Mouse (Mus musculus) spleen, adult 2 months (tissue): ENCODE results near the gene Kif3c. TPM values are rescaled to one million over a fixed set of nuclear protein-coding genes. Genes with fewer than 3 reads are reported as not detected.
A peak's percentile ranks its signal among the peaks of the same experiment; 100 is the strongest.
"Not testable (repeated sequence)": the region's sequence is repeated elsewhere in the genome, so short reads cannot be mapped to it uniquely, and the experiment has no call there.

Experiments used
- DNase-seq, 2 experiments: peaks; one replicate each; pipeline versions ENCODE4 v3.0.0 to v3.0.0-alpha.2; 2012 to 2021; ENCODE audit warnings: low spot score in 2 of 2, low read depth in 1 of 2
- H3K27ac ChIP-seq: fragments of 200-500 bp; 2 replicates; pipeline ENCODE4 v1.5.1; 2012; ENCODE audit warnings: low read length, inconsistent platforms; ENCODE audit not compliant: insufficient read depth
- H3K27me3 ChIP-seq: fragments of 200-500 bp; 2 replicates; pipeline ENCODE4 v1.6.1; 2012; ENCODE audit warnings: mild to moderate bottlenecking, moderate library complexity, low read length, inconsistent platforms; ENCODE audit not compliant: control insufficient read depth, insufficient read depth
- H3K36me3 ChIP-seq: fragments of 200-500 bp; 2 replicates; pipeline ENCODE4 v1.6.1; 2012; ENCODE audit warnings: mild to moderate bottlenecking, low read length, inconsistent platforms; ENCODE audit not compliant: control insufficient read depth, insufficient read depth
- H3K4me1 ChIP-seq: fragments of 200-500 bp; 2 replicates; pipeline ENCODE4 v1.6.1; 2011; ENCODE audit warnings: inconsistent platforms; ENCODE audit not compliant: control insufficient read depth, insufficient read depth, insufficient read length
- H3K4me3 ChIP-seq: fragments of 200-500 bp; 2 replicates; pipeline ENCODE4 v1.5.1; 2011; ENCODE audit warnings: mild to moderate bottlenecking, inconsistent platforms; ENCODE audit not compliant: insufficient read depth, insufficient read length; ENCODE audit errors: extremely low read depth
- CTCF ChIP-seq: fragments of 200-500 bp; IDR thresholded peaks from 2 replicates; pipeline ENCODE4 v1.5.1; 2011; ENCODE audit warnings: mild to moderate bottlenecking, inconsistent platforms; ENCODE audit not compliant: insufficient read depth, insufficient read length, insufficient replicate concordance; ENCODE audit errors: extremely low read depth
- POLR2A ChIP-seq: fragments of 200-500 bp; IDR thresholded peaks from 2 replicates; pipeline ENCODE4 v1.6.1; 2011; ENCODE audit warnings: low read depth, low read length, inconsistent platforms
- WGBS: fragments of 180-500 bp; shearing (Covaris S2); methylation state at CpG from one replicate; pipeline ENCODE4 v1.1.7; 2018; 5-methylcytosine and 5-hydroxymethylcytosine counted together
- polyA plus RNA-seq: library from polyadenylated mRNA; depleted of rRNA; stranded (reverse); fragments of >200 nt; gene quantifications from 2 replicates; pipeline ENCODE4 v1.2.3, GENCODE M21; 2012

Kif3c gene
- polyA plus RNA-seq, 1 experiment = 3.5 TPM

GRCm38 (mm10) chr12:3390577-3391262, 25.8 kb downstream of the Kif3c start:
- Histone ChIP-seq H3K4me1 (no peaks in the 10 kb centered on the region), H3K27me3 (no peaks in the 10 kb centered on the region), H3K36me3 (no peaks in the 10 kb centered on the region), H3K4me3 (no peak overlapping the region), H3K27ac (no peak overlapping the region)
- 41% methylated on average over 12 of the region's 12 CpGs for WGBS
- DNase-seq = peak; percentile 36 to 74
- TF ChIP-seq POLR2A = no peak
- TF ChIP-seq CTCF = peak; percentile 94

GRCm38 (mm10) chr12:3391276-3391675, 26.3 kb downstream of the Kif3c start:
- Histone ChIP-seq H3K4me3 (no peak overlapping the region), H3K36me3 (no peaks in the 10 kb centered on the region), H3K27ac (no peak overlapping the region), H3K4me1 (no peaks in the 10 kb centered on the region), H3K27me3 (no peaks in the 10 kb centered on the region)
- TF ChIP-seq CTCF = no peak
- TF ChIP-seq POLR2A = no peak
- WGBS = 52% methylated on average over 1 of the region's 1 CpGs
- no peak for DNase-seq

GRCm38 (mm10) chr12:3393140-3393539, 28.2 kb downstream of the Kif3c start:
- no peak for TF ChIP-seq POLR2A
- TF ChIP-seq CTCF = no peak
- Histone ChIP-seq H3K27ac (no peak overlapping the region), H3K27me3 (no peaks in the 10 kb centered on the region), H3K4me1 (no peaks in the 10 kb centered on the region), H3K36me3 (no peaks in the 10 kb centered on the region), H3K4me3 (no peak overlapping the region)
- DNase-seq = no peak
- WGBS = 93% methylated on average over 4 of the region's 4 CpGs

GRCm38 (mm10) chr12:3396931-3397330, 32.0 kb downstream of the Kif3c start:
- TF ChIP-seq POLR2A (no peak), CTCF (no peak)
- Histone ChIP-seq H3K27ac (no peak overlapping the region), H3K36me3 (no peaks in the 10 kb centered on the region), H3K4me3 (no peak overlapping the region), H3K4me1 (no peaks in the 10 kb centered on the region), H3K27me3 (no peaks in the 10 kb centered on the region)
- no peak for DNase-seq
- WGBS = 97% methylated on average over 8 of the region's 8 CpGs

GRCm38 (mm10) chr12:3405662-3406061, 40.7 kb downstream of the Kif3c start:
- H3K4me3 ChIP-seq, DNase-seq, H3K36me3 ChIP-seq, H3K27me3 ChIP-seq, H3K27ac ChIP-seq, H3K4me1 ChIP-seq: not testable (repeated sequence)
- WGBS = 95% methylated on average over 3 of the region's 3 CpGs

GRCm38 (mm10) chr12:3406585-3406984, 41.7 kb downstream of the Kif3c start:
- WGBS = 97% methylated on average over 6 of the region's 6 CpGs
- Histone ChIP-seq H3K36me3 (peaks cover 4% of the 10 kb centered on the region; the same call in 1 of the 2 replicates), H3K27ac (no peak overlapping the region), H3K4me3 (no peak overlapping the region), H3K27me3 (no peaks in the 10 kb centered on the region), H3K4me1 (no peaks in the 10 kb centered on the region)
- DNase-seq = no peak
- TF ChIP-seq POLR2A (no peak), CTCF (no peak)

GRCm38 (mm10) chr12:3414956-3415355, 50.0 kb downstream of the Kif3c start:
- WGBS = 90% methylated on average over 4 of the region's 4 CpGs
- Histone ChIP-seq H3K36me3 (no peaks in the 10 kb centered on the region), H3K4me1 (no peaks in the 10 kb centered on the region)

More at GRCm38 (mm10) chr12:3414956-3415355, 50.0 kb downstream of the Kif3c start:
- H3K27me3 ChIP-seq = no peaks in the 10 kb centered on the region
- TF ChIP-seq CTCF (no peak), POLR2A (no peak)
- H3K27ac ChIP-seq = no peak overlapping the region
- no peak overlapping the region for H3K4me3 ChIP-seq
- DNase-seq = no peak
